Mouse (Mus musculus): ENCODE data around the gene Tmem39b. TPM values are rescaled to one million over a fixed set of nuclear protein-coding genes. Genes with fewer than 3 reads are reported as not detected.
A peak's percentile ranks its signal among the peaks of the same experiment; 100 is the strongest.

Gene Tmem39b
- polyA plus RNA-seq, 1 experiment from 2014 or later: 4.6 TPM

DNA sequence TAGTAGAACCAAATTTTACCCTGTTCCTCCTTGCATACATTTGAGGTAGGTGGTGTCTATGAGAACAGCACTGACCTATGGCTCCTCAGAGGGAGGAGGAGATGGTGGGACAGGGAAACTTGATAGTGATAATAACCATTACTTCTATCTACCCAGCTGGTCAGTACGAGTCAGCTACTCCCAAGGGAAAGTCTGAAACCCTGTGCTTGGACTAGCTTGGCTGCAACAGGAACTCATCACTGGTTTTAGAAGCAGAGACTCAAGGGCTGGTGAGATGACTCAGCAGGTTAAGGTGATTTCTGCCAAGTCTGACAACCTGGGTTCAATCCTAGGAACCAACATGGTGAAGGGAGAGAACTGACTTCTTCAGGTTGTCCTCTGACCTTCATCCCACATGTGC is 48.0 kb downstream of the Tmem39b start:
- no peak for TF ChIP-seq CTCF (IDR thresholded peaks at IDR 0.05; ENCODE audit: low read depth)
- no peak for ATAC-seq
- Histone ChIP-seq H3K27ac (ENCODE audit: low read depth, low read length) (no peak overlapping the region), H3K4me1 (replicated peaks; ENCODE audit: control insufficient read depth, insufficient read depth, low read length) (no peaks in the 10 kb centered on the region), H3K4me3 (ENCODE audit: low read depth, low read length) (no peak overlapping the region), H3K9me3 (ENCODE audit: control insufficient read depth) (no peaks in the 10 kb centered on the region), H3K9ac (ENCODE audit: low read depth, low read length) (no peak overlapping the region), H3K36me3 (ENCODE audit: control insufficient read depth, insufficient read depth) (peaks cover 82% of the 10 kb centered on the region), H3K4me2 (replicated peaks; ENCODE audit: low read depth) (no peak overlapping the region), H3K27me3 (replicated peaks; ENCODE audit: control insufficient read depth, insufficient read depth, low read length) (no peaks in the 10 kb centered on the region)
- 76% methylated on average over 1 of the region's 1 CpGs for WGBS

DNA sequence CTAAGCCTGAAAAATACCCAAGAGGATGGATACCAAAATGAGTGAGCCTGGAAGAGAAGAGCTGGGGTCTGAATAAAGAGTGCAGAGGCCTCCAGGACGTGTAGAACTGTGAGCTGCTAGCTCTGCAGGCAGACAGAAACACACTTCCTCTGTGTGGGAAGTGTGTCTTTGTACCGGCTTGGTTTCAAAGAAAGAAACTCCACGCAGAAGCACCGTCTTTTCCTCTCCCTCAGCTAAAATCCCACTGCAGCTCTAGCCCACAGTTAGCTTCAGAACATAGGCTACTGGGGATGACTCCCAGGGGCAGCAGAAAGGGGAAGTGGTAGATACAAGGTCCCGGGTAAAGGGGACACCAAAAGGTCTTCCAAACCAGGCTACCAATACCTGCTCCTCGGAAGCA is 51.4 kb downstream of the Tmem39b start:
- H3K4me1 ChIP-seq (replicated peaks; ENCODE audit: control insufficient read depth, insufficient read depth, low read length): no peaks in the 10 kb centered on the region
- no peak for TF ChIP-seq CTCF (IDR thresholded peaks at IDR 0.05; ENCODE audit: low read depth)
- no peaks in the 10 kb centered on the region for H3K9me3 ChIP-seq (ENCODE audit: control insufficient read depth)
- H3K27ac ChIP-seq (ENCODE audit: low read depth, low read length): no peak overlapping the region
- no peaks in the 10 kb centered on the region for H3K27me3 ChIP-seq (replicated peaks; ENCODE audit: control insufficient read depth, insufficient read depth, low read length)
- no peak overlapping the region for H3K4me3 ChIP-seq (ENCODE audit: low read depth, low read length)
- ATAC-seq: no peak
- no peak overlapping the region for H3K4me2 ChIP-seq (replicated peaks; ENCODE audit: low read depth)
- 84% methylated on average over 6 of the region's 6 CpGs for WGBS
- peaks cover 52% of the 10 kb centered on the region for H3K36me3 ChIP-seq (ENCODE audit: control insufficient read depth, insufficient read depth)
- no peak overlapping the region for H3K9ac ChIP-seq (ENCODE audit: low read depth, low read length)

- Histone ChIP-seq H3K27ac (ENCODE audit: low read depth, low read length) (no peak overlapping the region), H3K9me3 (ENCODE audit: control insufficient read depth) (no peaks in the 10 kb centered on the region), H3K4me1 (replicated peaks; ENCODE audit: control insufficient read depth, insufficient read depth, low read length) (peaks cover 6% of the 10 kb centered on the region; the same call in 1 of the 2 replicates), H3K27me3 (replicated peaks; ENCODE audit: control insufficient read depth, insufficient read depth, low read length) (no peaks in the 10 kb centered on the region), H3K4me3 (ENCODE audit: low read depth, low read length) (no peak overlapping the region), H3K36me3 (ENCODE audit: control insufficient read depth, insufficient read depth) (peaks cover 39% of the 10 kb centered on the region), H3K9ac (ENCODE audit: low read depth, low read length) (no peak overlapping the region), H3K4me2 (replicated peaks; ENCODE audit: low read depth) (peak overlapping the region; percentile 73; the same call in 1 of the 2 replicates)
- WGBS: 39% methylated on average over 5 of the region's 5 CpGs
- ATAC-seq: no peak
- no peak for TF ChIP-seq CTCF (IDR thresholded peaks at IDR 0.05; ENCODE audit: low read depth)
Observed at GRCm38 (mm10) chr4:129641756-129642155, 54.9 kb downstream of the Tmem39b start.

DNA sequence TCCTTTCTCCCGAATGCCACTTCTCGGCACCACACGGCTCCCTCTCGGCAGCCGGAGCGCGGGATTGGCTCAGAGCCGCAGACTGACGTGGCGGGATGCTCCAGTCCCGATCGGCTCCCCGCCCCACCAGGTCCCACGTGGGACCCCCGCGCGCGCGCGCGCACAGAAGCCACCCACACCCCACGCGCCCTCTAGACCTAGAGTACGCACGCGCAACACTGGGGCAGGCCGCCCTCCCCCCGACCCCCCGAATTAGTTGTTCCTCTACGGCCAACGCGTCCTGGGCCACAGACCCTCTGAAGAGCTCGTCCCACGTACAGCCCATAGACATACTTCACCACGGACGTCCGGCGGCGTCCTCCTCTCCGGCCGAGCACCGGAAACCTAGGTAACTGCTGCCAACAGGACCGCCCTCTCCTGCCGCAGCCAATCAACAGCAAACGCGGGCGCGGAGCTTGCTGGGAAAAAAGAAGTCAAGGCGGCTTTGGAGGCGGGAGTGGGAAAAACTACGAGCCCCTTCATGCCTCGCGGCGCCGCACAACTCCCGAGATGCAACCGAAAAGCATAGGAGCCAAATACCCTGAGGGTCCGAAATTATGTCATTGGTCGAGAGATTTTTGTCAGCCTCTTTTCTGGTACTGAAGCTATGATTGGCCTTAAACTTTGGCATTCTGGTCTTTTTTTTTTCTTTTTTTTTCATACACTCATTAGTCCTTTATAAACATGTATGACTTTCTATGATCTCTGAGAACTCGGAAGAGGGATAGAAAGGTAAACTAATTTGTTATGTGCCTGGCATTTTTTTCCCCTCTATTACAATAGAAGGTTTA is 55.8 kb downstream of the Tmem39b start, which contains the start of gene Txlna:
Txlna (minus strand) TSS at position 428 of the 830 bp plus-strand sequence.
- Histone ChIP-seq H3K27ac (ENCODE audit: low read depth, low read length) (peak within 1 kb of the TSS; percentile 70), H3K4me2 (replicated peaks; ENCODE audit: low read depth) (peak within 1 kb of the TSS; percentile 73), H3K27me3 (replicated peaks; ENCODE audit: control insufficient read depth, insufficient read depth, low read length) (no peaks in the 10 kb centered on the region), H3K9me3 (ENCODE audit: control insufficient read depth) (no peaks in the 10 kb centered on the region), H3K4me1 (replicated peaks; ENCODE audit: control insufficient read depth, insufficient read depth, low read length) (peaks cover 6% of the 10 kb centered on the region; the same call in 1 of the 2 replicates), H3K9ac (ENCODE audit: low read depth, low read length) (peak within 1 kb of the TSS; percentile 58), H3K36me3 (ENCODE audit: control insufficient read depth, insufficient read depth) (peaks cover 39% of the 10 kb centered on the region), H3K4me3 (ENCODE audit: low read depth, low read length) (peak within 1 kb of the TSS; percentile 54)
- peak; percentile 95 for ATAC-seq
- no peak for TF ChIP-seq CTCF (IDR thresholded peaks at IDR 0.05; ENCODE audit: low read depth)
- WGBS: under 1% methylated on average over 60 of the region's 60 CpGs

GRCm38 (mm10) chr4:129640101-129640637 is 56.5 kb downstream of the Tmem39b start:
- H3K36me3 ChIP-seq (ENCODE audit: control insufficient read depth, insufficient read depth): peaks cover 39% of the 10 kb centered on the region

GRCm38 (mm10) chr4:129639221-129639620 is 57.4 kb downstream of the Tmem39b start:
- Histone ChIP-seq H3K9me3 (ENCODE audit: control insufficient read depth) (no peaks in the 10 kb centered on the region), H3K27ac (ENCODE audit: low read depth, low read length) (no peak overlapping the region), H3K4me1 (replicated peaks; ENCODE audit: control insufficient read depth, insufficient read depth, low read length) (peaks cover 6% of the 10 kb centered on the region; the same call in 1 of the 2 replicates), H3K36me3 (ENCODE audit: control insufficient read depth, insufficient read depth) (peaks cover 46% of the 10 kb centered on the region), H3K9ac (ENCODE audit: low read depth, low read length) (no peak overlapping the region), H3K27me3 (replicated peaks; ENCODE audit: control insufficient read depth, insufficient read depth, low read length) (no peaks in the 10 kb centered on the region), H3K4me2 (replicated peaks; ENCODE audit: low read depth) (peak overlapping the region; percentile 73; the same call in 1 of the 2 replicates), H3K4me3 (ENCODE audit: low read depth, low read length) (peak overlapping the region; percentile 54; the same call in 1 of the 2 replicates)
- ATAC-seq: no peak
- no peak for TF ChIP-seq CTCF (IDR thresholded peaks at IDR 0.05; ENCODE audit: low read depth)
- 78% methylated on average over 15 of the region's 15 CpGs for WGBS

More at GRCm38 (mm10) chr4:129640101-129640637, 56.5 kb downstream of the Tmem39b start:
- Histone ChIP-seq H3K4me1 (replicated peaks; ENCODE audit: control insufficient read depth, insufficient read depth, low read length) (peaks cover 6% of the 10 kb centered on the region; the same call in 1 of the 2 replicates), H3K27me3 (replicated peaks; ENCODE audit: control insufficient read depth, insufficient read depth, low read length) (no peaks in the 10 kb centered on the region), H3K27ac (ENCODE audit: low read depth, low read length) (peak overlapping the region; percentile 70), H3K4me2 (replicated peaks; ENCODE audit: low read depth) (peak overlapping the region; percentile 73), H3K9me3 (ENCODE audit: control insufficient read depth) (no peaks in the 10 kb centered on the region), H3K9ac (ENCODE audit: low read depth, low read length) (peak overlapping the region; percentile 58), H3K4me3 (ENCODE audit: low read depth, low read length) (peak overlapping the region; percentile 54)
- TF ChIP-seq CTCF (IDR thresholded peaks at IDR 0.05; ENCODE audit: low read depth): no peak
- 0 out of 2 replicates have a peak, but pooled peaks have one; percentile 19 for ATAC-seq
- 0% methylated on average over 17 of the region's 17 CpGs for WGBS
